Mouse (Mus musculus) embryonic facial prominence, embryonic 14.5 days (tissue): ENCODE measurements around the gene Cnot6. TPM values are rescaled to one million over a fixed set of nuclear protein-coding genes. Genes with fewer than 3 reads are reported as not detected.

Experiments used
- polyA plus RNA-seq: library from polyadenylated mRNA; unstranded; fragments of >200 nt; fragmentation: Nextera tagmentation; extraction: Ambion mirVana; gene quantifications from 2 replicates; pipeline ENCODE4 v1.2.1, GENCODE M21; 2014

Cnot6 gene
- polyA plus RNA-seq, 1 experiment from 2014 or later: 56.4 TPM

Other genes with a start within 250 kb of the Cnot6 start
- 0.09 and 0.18 TPM in 2 replicates for gene Olfr1386, start 247.7 kb downstream of the Cnot6 start, polyA plus RNA-seq
- 0.07 TPM in 1 of 2 replicates, not detected in the other for gene Olfr1385, start 223.7 kb downstream of the Cnot6 start, polyA plus RNA-seq
- 0.06 TPM in 1 of 2 replicates, not detected in the other for gene Olfr1384, start 206.0 kb downstream of the Cnot6 start, polyA plus RNA-seq
- not detected in 2 replicates for gene Olfr1383, start 193.1 kb downstream of the Cnot6 start, polyA plus RNA-seq
- not detected in 2 replicates for gene Olfr1382, start 184.5 kb downstream of the Cnot6 start, polyA plus RNA-seq
- not detected in 2 replicates for gene Olfr1381, start 169.3 kb downstream of the Cnot6 start, polyA plus RNA-seq
- not detected in 2 replicates for gene Olfr1380, start 155.8 kb downstream of the Cnot6 start, polyA plus RNA-seq
- gene Flt4, start 103.5 kb downstream of the Cnot6 start, polyA plus RNA-seq: 7.2 and 7.5 TPM in 2 replicates
- not detected in 2 replicates for gene Scgb3a1, start 49.1 kb downstream of the Cnot6 start, polyA plus RNA-seq
- gene Gfpt2, start 81.5 kb upstream of the Cnot6 start, polyA plus RNA-seq: 22.5 and 26.9 TPM in 2 replicates
- 41.7 and 43.0 TPM in 2 replicates for gene Mapk9, start 134.0 kb upstream of the Cnot6 start, polyA plus RNA-seq
- gene Rasgef1c, start 189.1 kb upstream of the Cnot6 start, polyA plus RNA-seq: 1.1 and 1.4 TPM in 2 replicates